Mouse (Mus musculus) embryo, embryonic 10.5 days (tissue): ENCODE results near the gene Coa6.

Experiments used
- DNase-seq: peaks from one replicate; pipeline ENCODE4 v3.0.0-alpha.2; 2015; ENCODE audit warnings: low spot score

Gene Coa6

GRCm38 (mm10) chr8:126422174-126422919 lies at the start of gene Coa6:
TSS of gene Coa6 (plus strand) at chr8:126422515.
- peak; percentile 98 for DNase-seq

GRCm38 (mm10) chr8:126379580-126379979 lies 42.7 kb upstream of the Coa6 start:
- no peak for DNase-seq

- no peak for DNase-seq
Observed at GRCm38 (mm10) chr8:126380141-126380540, 42.2 kb upstream of the Coa6 start.

- no peak for DNase-seq
Observed at GRCm38 (mm10) chr8:126381299-126381698, 41.0 kb upstream of the Coa6 start.

- DNase-seq, result peak; percentile 27
Observed at GRCm38 (mm10) chr8:126382216-126382615, 40.1 kb upstream of the Coa6 start.

- DNase-seq, result peak; percentile 56
Observed at GRCm38 (mm10) chr8:126382749-126383148, 39.6 kb upstream of the Coa6 start.

GRCm38 (mm10) chr8:126387566-126387965 lies 34.7 kb upstream of the Coa6 start:
- no peak for DNase-seq

- no peak for DNase-seq
Observed at GRCm38 (mm10) chr8:126391541-126391940, 30.8 kb upstream of the Coa6 start.

GRCm38 (mm10) chr8:126395386-126395785 lies 26.9 kb upstream of the Coa6 start:
- DNase-seq, result no peak

- DNase-seq, result peak; percentile 19
Observed at GRCm38 (mm10) chr8:126395917-126396316, 26.4 kb upstream of the Coa6 start.

GRCm38 (mm10) chr8:126398349-126398748 lies 24.0 kb upstream of the Coa6 start:
- DNase-seq, result no peak

GRCm38 (mm10) chr8:126404550-126404949 lies 17.8 kb upstream of the Coa6 start:
- DNase-seq, result peak; percentile 78

GRCm38 (mm10) chr8:126405030-126405429 lies 17.3 kb upstream of the Coa6 start:
- DNase-seq, result no peak

GRCm38 (mm10) chr8:126420834-126421233 lies 1.5 kb upstream of the Coa6 start:
- DNase-seq, result no peak

GRCm38 (mm10) chr8:126422920-126423300 lies 595 bp downstream of the Coa6 start:
- DNase-seq, result peak; percentile 22

GRCm38 (mm10) chr8:126424163-126424562 lies 1.8 kb downstream of the Coa6 start:
- no peak for DNase-seq

- no peak for DNase-seq
Observed at GRCm38 (mm10) chr8:126424946-126425345, 2.6 kb downstream of the Coa6 start.

- no peak for DNase-seq
Observed at GRCm38 (mm10) chr8:126429635-126430034, 7.3 kb downstream of the Coa6 start.

GRCm38 (mm10) chr8:126433827-126434226 lies 11.5 kb downstream of the Coa6 start:
- peak; percentile 9 for DNase-seq

- no peak for DNase-seq
Observed at GRCm38 (mm10) chr8:126438937-126439336, 16.6 kb downstream of the Coa6 start.

GRCm38 (mm10) chr8:126451158-126451557 lies 28.8 kb downstream of the Coa6 start:
- DNase-seq, result no peak

GRCm38 (mm10) chr8:126455383-126455782 lies 33.1 kb downstream of the Coa6 start:
- DNase-seq, result peak; percentile 46

- DNase-seq, result peak; percentile 34
Observed at GRCm38 (mm10) chr8:126460274-126460673, 38.0 kb downstream of the Coa6 start.

GRCm38 (mm10) chr8:126461735-126462134 lies 39.4 kb downstream of the Coa6 start:
- no peak for DNase-seq
